Mouse (Mus musculus): ENCODE results near the gene Vav2.

DNA sequence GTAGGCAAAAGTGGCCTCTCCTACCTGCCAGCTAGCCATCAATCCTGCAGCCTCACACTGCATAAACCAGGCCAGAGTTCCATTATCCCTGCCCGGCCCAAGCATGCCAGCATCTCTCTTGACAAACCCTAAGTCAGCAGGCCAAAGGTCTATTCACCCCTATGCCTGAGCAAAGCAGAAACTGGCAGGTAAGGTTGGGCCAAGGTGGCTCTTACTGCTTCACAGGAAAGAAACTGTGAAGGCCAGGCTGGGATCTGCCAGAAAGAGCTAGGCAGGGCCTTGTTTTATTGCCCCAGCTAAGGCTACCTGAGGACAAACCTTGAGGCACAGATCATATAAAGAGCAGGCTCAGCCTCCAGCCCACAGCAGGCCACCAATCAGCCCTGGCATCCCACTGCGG, 55.4 kb downstream of the Vav2 start:
- TF ChIP-seq CTCF (conservative IDR thresholded peaks at IDR 0.05; ENCODE audit: low read length) (no peak), NANOG (IDR thresholded peaks at IDR 0.05; ENCODE audit: borderline replicate concordance, low read length) (no peak)
